Mouse (Mus musculus): ENCODE results near the gene Bglap.
A peak's percentile ranks its signal among the peaks of the same experiment; 100 is the strongest.

Gene Bglap

DNA sequence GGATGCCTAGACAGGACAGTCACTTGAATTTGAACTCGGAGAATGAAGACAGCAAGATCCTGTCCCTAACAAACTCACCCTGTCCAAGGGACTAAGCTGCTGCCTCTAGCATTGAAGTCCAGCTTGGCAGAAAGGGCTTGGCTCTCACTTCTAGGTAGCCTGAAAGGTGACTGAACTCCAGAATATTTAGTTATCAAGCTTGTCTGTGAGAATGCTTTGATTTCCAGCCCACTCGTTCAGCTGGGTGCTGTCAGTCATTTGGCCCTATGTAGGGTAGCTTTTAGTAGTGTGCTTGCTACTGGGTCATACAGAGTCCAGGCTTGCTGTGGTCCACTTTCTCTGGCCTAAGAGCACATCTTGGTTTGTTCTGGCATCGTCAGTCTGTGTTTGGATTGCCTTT, 45.3 kb downstream of the Bglap start:
- DNase-seq (ENCODE audit: low read depth): no peak

DNA sequence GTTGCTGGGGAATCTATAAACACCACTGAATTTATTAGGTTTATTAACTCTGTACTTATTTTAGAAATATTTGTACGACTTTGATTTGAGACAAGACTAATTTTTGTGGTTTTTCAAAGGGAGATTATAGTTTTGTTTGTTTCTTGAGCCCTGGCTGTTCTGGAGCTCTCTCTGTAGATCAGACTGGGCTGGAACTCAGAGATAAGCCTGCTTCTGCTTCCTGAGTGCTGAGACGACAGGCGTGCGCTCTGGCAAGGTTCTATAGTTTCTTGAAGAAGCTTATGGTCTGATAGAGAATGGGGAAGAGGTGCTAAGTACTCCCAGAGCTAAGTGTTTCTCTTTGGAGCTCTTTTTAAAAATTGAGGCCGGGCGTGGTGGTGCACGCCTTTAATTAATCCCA, 45.9 kb downstream of the Bglap start:
- peak; percentile 54 for DNase-seq (ENCODE audit: low read depth)

DNA sequence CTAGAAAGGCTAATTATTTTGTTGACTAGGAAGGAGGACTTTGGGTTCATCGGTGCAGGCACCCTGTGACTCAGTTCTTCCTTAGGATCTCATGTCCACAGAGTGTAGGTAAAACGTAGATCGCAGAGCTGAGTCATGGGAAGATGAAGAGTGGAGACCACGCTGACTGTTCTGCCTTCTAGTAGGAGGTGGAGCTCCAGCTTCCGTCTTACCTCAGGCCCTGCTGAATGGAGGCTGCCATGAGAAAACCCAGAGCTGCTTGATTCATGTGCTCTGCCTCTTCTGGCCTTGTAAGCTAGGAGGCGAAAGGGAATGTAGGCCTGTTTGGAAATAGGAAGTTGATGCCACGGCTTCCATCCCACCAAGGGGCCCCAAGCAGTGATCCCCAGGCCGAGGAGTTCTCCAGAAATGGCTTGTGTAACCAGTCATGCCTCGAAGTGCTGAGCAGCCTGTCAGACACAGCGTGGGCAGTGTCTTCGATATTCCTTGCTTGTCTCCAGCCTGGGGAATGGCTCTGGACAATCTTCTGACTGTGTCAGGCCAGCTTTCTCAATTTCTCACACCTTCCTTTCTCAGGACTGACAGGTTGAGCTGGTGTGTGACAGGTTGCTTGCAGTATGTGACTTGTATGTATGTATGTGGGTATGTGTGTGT, 46.8 kb downstream of the Bglap start:
- DNase-seq (ENCODE audit: low read depth): no peak

DNA sequence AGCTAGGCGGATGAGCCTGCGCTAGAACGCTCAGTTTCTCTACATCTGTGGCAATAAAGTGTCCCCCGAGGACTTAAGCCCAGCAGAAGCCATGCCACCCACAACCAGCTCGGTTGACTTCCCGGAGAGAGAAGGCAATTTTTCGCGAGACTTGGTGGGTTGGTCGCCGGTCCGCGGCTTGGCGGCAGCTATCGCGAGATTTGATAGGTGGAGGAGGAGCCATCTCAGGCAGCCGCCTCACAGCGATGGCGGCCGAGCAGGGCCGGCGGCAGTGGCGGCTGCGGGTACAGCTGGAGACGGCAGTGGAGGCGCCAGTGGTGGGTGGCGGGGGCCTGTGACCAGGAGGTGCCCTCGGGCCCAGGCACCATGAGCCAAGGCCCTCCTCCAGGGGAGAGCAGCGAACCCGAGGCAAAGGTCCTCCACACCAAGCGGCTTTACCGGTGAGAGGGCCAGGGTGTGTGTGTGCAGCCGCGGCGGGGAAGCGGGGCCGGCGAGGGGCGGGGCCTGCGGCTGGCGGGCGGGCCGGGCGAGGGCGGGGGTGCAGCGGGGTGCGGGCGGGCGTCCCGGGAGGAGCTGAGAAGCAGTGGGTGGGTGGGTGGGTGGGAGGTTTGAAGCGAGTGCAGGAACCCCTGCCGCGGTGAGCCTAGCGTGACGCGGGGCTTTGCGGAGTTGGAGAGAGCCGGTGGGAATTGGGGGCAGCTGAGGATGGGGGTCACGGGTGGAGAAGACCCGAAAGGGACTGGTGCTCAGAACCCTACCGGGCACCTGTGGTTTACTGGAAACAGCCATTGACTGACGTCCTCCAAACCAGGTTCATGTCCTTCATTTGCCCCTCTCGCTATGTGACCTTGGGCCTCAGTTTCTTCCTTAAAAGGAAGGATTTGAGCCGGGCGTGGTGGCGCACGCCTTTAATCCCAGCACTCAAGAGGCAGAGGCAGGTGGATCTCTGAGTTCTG, 47.9 kb downstream of the Bglap start, which contains the start of the genes Tmem79 and Smg5:
Tmem79 (minus strand) TSS at position 91 of the 956 bp plus-strand sequence.
Smg5 (plus strand) TSS at position 203 of the 956 bp plus-strand sequence.
- peak; percentile 89 for DNase-seq (ENCODE audit: low read depth)

DNA sequence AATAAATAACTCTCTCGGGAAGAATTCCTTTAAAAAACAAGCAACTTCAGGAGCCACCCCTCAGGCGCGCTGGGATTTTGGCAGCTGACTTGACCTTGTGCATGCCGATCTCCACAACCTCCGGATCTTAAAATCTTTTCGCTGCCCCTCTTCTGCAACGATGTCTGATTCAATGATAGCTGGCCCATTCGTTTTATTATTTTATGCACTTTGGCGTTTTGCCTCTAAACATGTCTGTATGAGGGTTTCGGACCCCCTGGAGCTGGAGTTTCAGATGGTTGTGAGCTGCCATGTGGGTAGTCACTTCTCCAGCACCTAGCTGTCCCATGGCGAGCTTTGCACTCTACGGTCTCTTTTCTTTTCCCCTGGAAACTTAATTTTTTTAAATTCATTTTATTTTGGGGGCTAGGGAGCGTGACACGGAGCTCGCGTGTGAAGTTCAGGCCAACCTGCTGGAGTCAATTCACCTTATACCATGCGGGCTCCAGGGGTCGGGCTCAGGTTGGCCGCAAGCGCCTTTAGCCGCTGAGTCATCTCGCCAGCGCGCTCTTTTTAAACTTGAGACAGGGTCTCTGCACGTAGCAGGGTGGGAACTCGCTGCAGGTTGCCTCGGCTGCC, 48.7 kb downstream of the Bglap start:
- peak; percentile 50 for DNase-seq (ENCODE audit: low read depth)

DNA sequence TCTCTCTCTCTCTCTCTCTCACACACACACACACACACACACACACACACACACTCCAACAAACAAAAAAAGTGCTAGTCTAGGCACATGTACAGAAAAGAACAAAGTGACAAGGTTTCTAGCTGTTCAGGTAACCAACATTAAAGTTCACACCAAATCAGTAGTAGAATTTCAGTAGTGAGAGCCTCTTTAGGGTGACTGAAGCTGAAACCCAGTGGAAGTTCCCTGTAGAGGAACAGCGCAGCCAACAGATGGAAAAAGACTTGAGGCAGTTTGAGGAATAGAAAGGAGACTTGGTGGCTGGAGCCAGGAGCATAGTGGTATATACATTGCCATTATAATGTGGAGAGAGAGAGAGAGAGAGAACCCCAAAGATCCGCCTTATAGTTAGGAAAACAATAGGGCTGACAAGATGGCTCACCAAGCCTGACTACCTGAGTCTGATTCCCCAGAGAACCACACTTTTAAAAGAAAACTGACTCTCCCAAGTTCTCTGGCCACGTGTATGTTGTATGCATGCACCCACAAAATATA, 49.3 kb downstream of the Bglap start:
- DNase-seq (ENCODE audit: low read depth): no peak

DNA sequence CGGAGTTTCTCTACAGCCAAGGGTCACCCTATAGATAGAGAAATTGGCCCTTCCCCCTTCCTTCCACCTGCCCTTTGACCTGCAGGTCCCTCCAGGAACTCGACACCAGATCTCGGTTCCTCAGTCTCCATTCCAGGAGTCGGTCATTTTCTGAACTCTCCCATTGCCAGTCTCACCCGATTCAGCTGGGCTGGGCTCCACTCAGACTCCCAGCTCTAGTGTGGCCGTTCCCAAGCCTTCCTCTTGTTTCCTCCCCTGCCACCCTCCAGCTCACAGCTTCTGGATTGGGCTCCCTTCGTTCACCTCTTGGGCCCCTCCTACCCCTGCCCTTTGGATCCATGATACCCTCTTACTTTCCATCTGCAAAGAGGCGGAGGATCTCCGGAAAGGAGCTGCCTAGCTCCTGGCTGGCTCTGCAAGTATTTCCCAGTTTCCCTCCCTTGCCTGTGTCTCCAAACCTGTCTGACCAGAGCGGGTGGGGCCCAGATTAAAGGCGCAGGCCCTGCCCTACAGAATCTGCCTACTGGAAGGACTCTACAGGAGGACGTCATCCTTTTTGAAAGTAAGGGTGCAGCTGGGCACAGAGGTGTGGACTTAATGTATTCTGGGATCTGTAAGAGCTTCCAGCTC, 50.1 kb downstream of the Bglap start:
- no peak for DNase-seq (ENCODE audit: low read depth)
